Mouse (Mus musculus) kidney, embryonic 15.5 days (tissue): ENCODE data around the gene Mprip. TPM values are rescaled to one million over a fixed set of nuclear protein-coding genes. Genes with fewer than 3 reads are reported as not detected.
"Not testable (repeated sequence)": the region's sequence is repeated elsewhere in the genome, so short reads cannot be mapped to it uniquely, and the experiment has no call there.

ENCODE experiments used
- ATAC-seq: fragments of 200-750 bp; cut with Nextera tagmentation; replicated peaks from 2 replicates; pipeline ENCODE4 v1.8.0; 2017; ENCODE audit warnings: moderate TSS enrichment; ENCODE audit not compliant: low FRiP score
- H3K27ac ChIP-seq: fragments of 300-500 bp; sonication (generic); 2 replicates; pipeline ENCODE4 v1.5.1; 2015; ENCODE audit warnings: mild to moderate bottlenecking, inconsistent platforms
- H3K27me3 ChIP-seq: fragments of 300-500 bp; sonication (generic); 2 replicates; pipeline ENCODE4 v1.6.1; 2015; ENCODE audit warnings: inconsistent platforms
- H3K36me3 ChIP-seq: fragments of 300-500 bp; sonication (generic); 2 replicates; pipeline ENCODE4 v1.6.1; 2015; ENCODE audit warnings: inconsistent platforms
- H3K4me1 ChIP-seq: fragments of 300-500 bp; sonication (generic); 2 replicates; pipeline ENCODE4 v1.6.1; 2015; ENCODE audit warnings: inconsistent platforms
- H3K4me2 ChIP-seq: fragments of 300-500 bp; sonication (generic); 2 replicates; pipeline ENCODE4 v1.6.1; 2015; ENCODE audit warnings: moderate library complexity, mild to moderate bottlenecking, inconsistent platforms
- H3K4me3 ChIP-seq: fragments of 300-500 bp; sonication (generic); replicated peaks from 2 replicates; pipeline ENCODE4 v1.5.1; 2015; ENCODE audit warnings: mild to moderate bottlenecking, inconsistent platforms
- H3K9ac ChIP-seq: fragments of 300-500 bp; sonication (generic); 2 replicates; pipeline ENCODE4 v1.6.1; 2015; ENCODE audit warnings: mild to moderate bottlenecking, inconsistent platforms
- H3K9me3 ChIP-seq: fragments of 300-500 bp; sonication (generic); replicated peaks from 2 replicates; pipeline ENCODE4 v1.6.1; 2016; ENCODE audit warnings: inconsistent platforms
- WGBS: fragments of 180-500 bp; shearing (Covaris S2); methylation state at CpG from one replicate; pipeline ENCODE4 v1.1.7; 2015; ENCODE audit warnings: mixed read lengths; 5-methylcytosine and 5-hydroxymethylcytosine counted together
- polyA plus RNA-seq: library from polyadenylated mRNA; unstranded; fragments of >200 nt; fragmentation: Nextera tagmentation; extraction: Ambion mirVana; gene quantifications from 2 replicates; pipeline ENCODE4 v1.2.1, GENCODE M21; 2015

The Mprip gene
- polyA plus RNA-seq, 1 experiment from 2014 or later: 46.7 TPM

- H3K4me2 ChIP-seq: peak overlapping the region; percentile 14; the same call in 1 of the 2 replicates
Observed at GRCm38 (mm10) chr11:59656016-59656415, 5.1 kb upstream of the Mprip start.

GRCm38 (mm10) chr11:59661601-59662248, 620 bp downstream of the Mprip start:
- Histone ChIP-seq H3K27me3 (no peaks in the 10 kb centered on the region), H3K4me1 (peaks cover 42% of the 10 kb centered on the region), H3K27ac (peak overlapping the region; percentile 94), H3K9ac (peak overlapping the region; percentile 51), H3K36me3 (no peaks in the 10 kb centered on the region), H3K4me2 (peak overlapping the region; percentile 88), H3K9me3 (no peaks in the 10 kb centered on the region), H3K4me3 (peak overlapping the region; percentile 84)
- 2% methylated on average over 28 of the region's 28 CpGs for WGBS
- ATAC-seq: no peak

More at GRCm38 (mm10) chr11:59656016-59656415, 5.1 kb upstream of the Mprip start:
- Histone ChIP-seq H3K27ac (0 out of 2 replicates have a peak overlapping the region, but pooled peaks have one; percentile 52), H3K27me3 (no peaks in the 10 kb centered on the region), H3K9me3 (no peaks in the 10 kb centered on the region), H3K4me3 (no peak overlapping the region), H3K9ac (no peak overlapping the region), H3K4me1 (peaks cover 11% of the 10 kb centered on the region), H3K36me3 (no peaks in the 10 kb centered on the region)
- no peak for ATAC-seq
- 55% methylated on average over 7 of the region's 7 CpGs for WGBS

GRCm38 (mm10) chr11:59662249-59662788, 1.2 kb downstream of the Mprip start:
- ATAC-seq: peak; percentile 99
- peaks cover 42% of the 10 kb centered on the region for H3K4me1 ChIP-seq

GRCm38 (mm10) chr11:59662877-59663775, 2.0 kb downstream of the Mprip start:
- 1% methylated on average over 30 of the region's 30 CpGs for WGBS
- ATAC-seq: no peak; the same call in 1 of the 2 replicates
- peak overlapping the region; percentile 94 for H3K27ac ChIP-seq
- no peaks in the 10 kb centered on the region for H3K9me3 ChIP-seq
- peaks cover 42% of the 10 kb centered on the region for H3K4me1 ChIP-seq
- H3K36me3 ChIP-seq: no peaks in the 10 kb centered on the region
- peak overlapping the region; percentile 80 for H3K9ac ChIP-seq
- no peaks in the 10 kb centered on the region for H3K27me3 ChIP-seq
- H3K4me3 ChIP-seq: peak overlapping the region; percentile 84
- H3K4me2 ChIP-seq: peak overlapping the region; percentile 88

More at GRCm38 (mm10) chr11:59662249-59662788, 1.2 kb downstream of the Mprip start:
- WGBS: under 1% methylated on average over 74 of the region's 82 CpGs
- Histone ChIP-seq H3K9ac (peak overlapping the region; percentile 80), H3K36me3 (no peaks in the 10 kb centered on the region), H3K27ac (peak overlapping the region; percentile 94), H3K27me3 (no peaks in the 10 kb centered on the region), H3K4me2 (peak overlapping the region; percentile 88), H3K4me3 (peak overlapping the region; percentile 84), H3K9me3 (no peaks in the 10 kb centered on the region)

- Histone ChIP-seq H3K4me1 (peaks cover 42% of the 10 kb centered on the region), H3K27me3 (no peaks in the 10 kb centered on the region), H3K36me3 (no peaks in the 10 kb centered on the region), H3K9ac (peak overlapping the region; percentile 80), H3K4me3 (peak overlapping the region; percentile 84), H3K4me2 (peak overlapping the region; percentile 88), H3K27ac (peak overlapping the region; percentile 94), H3K9me3 (no peaks in the 10 kb centered on the region)
- no peak for ATAC-seq
- WGBS: 5% methylated on average over 3 of the region's 3 CpGs
Observed at GRCm38 (mm10) chr11:59663776-59664320, 2.7 kb downstream of the Mprip start.

GRCm38 (mm10) chr11:59664818-59665217, 3.7 kb downstream of the Mprip start:
- Histone ChIP-seq H3K4me2 (peak overlapping the region; percentile 88), H3K4me1 (peaks cover 43% of the 10 kb centered on the region), H3K27ac (peak overlapping the region; percentile 94), H3K36me3 (no peaks in the 10 kb centered on the region), H3K27me3 (no peaks in the 10 kb centered on the region), H3K9ac (no peak overlapping the region), H3K9me3 (no peaks in the 10 kb centered on the region), H3K4me3 (peak overlapping the region; percentile 84; the same call in 1 of the 2 replicates)
- WGBS: 17% methylated on average over 3 of the region's 3 CpGs
- ATAC-seq: 0 out of 2 replicates have a peak, but pooled peaks have one; percentile 10

- Histone ChIP-seq H3K9me3 (no peaks in the 10 kb centered on the region), H3K27ac (no peak overlapping the region), H3K4me2 (no peak overlapping the region), H3K27me3 (no peaks in the 10 kb centered on the region), H3K4me1 (peaks cover 40% of the 10 kb centered on the region), H3K36me3 (no peaks in the 10 kb centered on the region), H3K4me3 (no peak overlapping the region), H3K9ac (no peak overlapping the region)
- WGBS: 49% methylated on average over 4 of the region's 4 CpGs
- no peak for ATAC-seq
Observed at GRCm38 (mm10) chr11:59671049-59671693, 10.1 kb downstream of the Mprip start.

- H3K36me3 ChIP-seq: peaks cover 7% of the 10 kb centered on the region; the same call in 1 of the 2 replicates
- peaks cover 38% of the 10 kb centered on the region for H3K4me1 ChIP-seq
- H3K4me3 ChIP-seq: no peak overlapping the region
- no peak overlapping the region for H3K9ac ChIP-seq
- ATAC-seq: no peak
- H3K27me3 ChIP-seq: no peaks in the 10 kb centered on the region
- no peak overlapping the region for H3K27ac ChIP-seq
- WGBS: 71% methylated on average over 3 of the region's 3 CpGs
- H3K9me3 ChIP-seq: no peaks in the 10 kb centered on the region
- no peak overlapping the region for H3K4me2 ChIP-seq
Observed at GRCm38 (mm10) chr11:59674013-59674412, 12.9 kb downstream of the Mprip start.

GRCm38 (mm10) chr11:59674746-59675145, 13.6 kb downstream of the Mprip start:
- not testable (repeated sequence) for H3K4me3 ChIP-seq, H3K4me2 ChIP-seq, ATAC-seq, H3K9ac ChIP-seq, H3K27me3 ChIP-seq, H3K9me3 ChIP-seq, H3K36me3 ChIP-seq, H3K27ac ChIP-seq
- H3K4me1 ChIP-seq: peaks cover 38% of the 10 kb centered on the region
- WGBS: 92% methylated on average over 8 of the region's 8 CpGs

- Histone ChIP-seq H3K9me3 (no peaks in the 10 kb centered on the region), H3K27ac (no peak overlapping the region), H3K4me2 (no peak overlapping the region), H3K4me3 (no peak overlapping the region), H3K9ac (no peak overlapping the region), H3K36me3 (peaks cover 20% of the 10 kb centered on the region), H3K27me3 (no peaks in the 10 kb centered on the region), H3K4me1 (peaks cover 16% of the 10 kb centered on the region)
- no peak for ATAC-seq
- 91% methylated on average over 2 of the region's 2 CpGs for WGBS
Observed at GRCm38 (mm10) chr11:59677767-59678166, 16.7 kb downstream of the Mprip start.

- H3K4me1 ChIP-seq: peaks cover 12% of the 10 kb centered on the region
- H3K36me3 ChIP-seq: peaks cover 20% of the 10 kb centered on the region
- no peaks in the 10 kb centered on the region for H3K9me3 ChIP-seq
- no peak overlapping the region for H3K27ac ChIP-seq
- H3K4me2 ChIP-seq: no peak overlapping the region
- no peaks in the 10 kb centered on the region for H3K27me3 ChIP-seq
- no peak for ATAC-seq
- H3K9ac ChIP-seq: no peak overlapping the region
- no peak overlapping the region for H3K4me3 ChIP-seq
- WGBS: 95% methylated on average over 2 of the region's 2 CpGs
Observed at GRCm38 (mm10) chr11:59678693-59679092, 17.6 kb downstream of the Mprip start.
